Mouse (Mus musculus) MEL (cell line): ENCODE data around the gene Sema3f. TPM values are rescaled to one million over a fixed set of nuclear protein-coding genes. Genes with fewer than 3 reads are reported as not detected.

Experiments used
- DNase-seq: peaks from one replicate; pipeline ENCODE4 v3.0.0; 2011; ENCODE audit warnings: low read depth, low spot score
- H3K27ac ChIP-seq: 2 replicates; pipeline ENCODE4 v1.5.1; 2012; ENCODE audit warnings: low read depth, mild to moderate bottlenecking, control low read depth, low read length, moderate library complexity; ENCODE audit not compliant: control insufficient read depth
- H3K27me3 ChIP-seq, 2 experiments: fragments of 150-350 bp in 1 of 2; sonication (generic) in 1 of 2; 2 replicates each; pipeline ENCODE4 v1.6.1; 2012; ENCODE audit warnings: low read length in 2 of 2, mild to moderate bottlenecking in 2 of 2, improper control_type of control experiment in 1 of 2, moderate library complexity in 1 of 2; ENCODE audit not compliant: insufficient read depth in 2 of 2, control insufficient read depth in 1 of 2
- H3K36me3 ChIP-seq, 2 experiments: 2 replicates each; pipeline ENCODE4 v1.6.1; 2012 to 2014; ENCODE audit warnings: low read length in 2 of 2, improper control_type of control experiment in 1 of 2, inconsistent platforms in 1 of 2, mild to moderate bottlenecking in 1 of 2; ENCODE audit not compliant: insufficient read depth in 2 of 2, control insufficient read depth in 1 of 2
- H3K4me1 ChIP-seq, 2 experiments: fragments of 150-350 bp in 1 of 2; sonication (generic) in 1 of 2; 2 replicates each; pipeline ENCODE4 v1.6.1; 2012; ENCODE audit warnings: low read length in 2 of 2, improper control_type of control experiment in 1 of 2, mild to moderate bottlenecking in 1 of 2; ENCODE audit not compliant: insufficient read depth in 2 of 2, control insufficient read depth in 1 of 2
- H3K4me3 ChIP-seq, 2 experiments: fragments of 150-350 bp in 1 of 2; sonication (generic) in 1 of 2; 2 replicates each; pipeline ENCODE4 v1.5.1; 2012; ENCODE audit warnings: low read depth in 2 of 2, low read length in 2 of 2, mild to moderate bottlenecking in 2 of 2, moderate library complexity in 2 of 2, control low read depth in 1 of 2, improper control_type of control experiment in 1 of 2; ENCODE audit not compliant: control insufficient read depth in 1 of 2, insufficient read depth in 1 of 2
- H3K79me2 ChIP-seq: 2 replicates; pipeline ENCODE4 v1.6.1; 2012; ENCODE audit warnings: mild to moderate bottlenecking, low read length, moderate library complexity; ENCODE audit not compliant: control insufficient read depth, poor library complexity, insufficient read depth
- H3K9ac ChIP-seq: 2 replicates; pipeline ENCODE4 v1.6.1; 2012; ENCODE audit warnings: low read depth, mild to moderate bottlenecking, control low read depth, low read length, moderate library complexity; ENCODE audit not compliant: control insufficient read depth, poor library complexity, severe bottlenecking
- H3K9me3 ChIP-seq: fragments of 150-350 bp; sonication (generic); replicated peaks from 2 replicates; pipeline ENCODE4 v1.6.1; 2012; ENCODE audit warnings: mild to moderate bottlenecking, low read length, improper control_type of control experiment, moderate library complexity; ENCODE audit not compliant: insufficient read depth
- BHLHE40 ChIP-seq: IDR thresholded peaks from 2 replicates; pipeline ENCODE4 v1.6.1; 2012; ENCODE audit warnings: low read depth, mild to moderate bottlenecking, inconsistent platforms, low read length, improper control_type of control experiment, borderline replicate concordance
- ELF1 ChIP-seq: IDR thresholded peaks from 2 replicates; pipeline ENCODE4 v1.6.1; 2014; ENCODE audit warnings: low read depth, mild to moderate bottlenecking, inconsistent platforms, low read length, improper control_type of control experiment, moderate library complexity
- EP300 ChIP-seq, 2 experiments: IDR thresholded peaks; 2 replicates each; pipeline ENCODE4 v1.6.1; 2011; ENCODE audit warnings: improper control_type of control experiment in 2 of 2, low read length in 2 of 2, low read depth in 1 of 2, mild to moderate bottlenecking in 1 of 2
- GABPA ChIP-seq: IDR thresholded peaks from 2 replicates; pipeline ENCODE4 v1.6.1; 2012; ENCODE audit warnings: low read depth, mild to moderate bottlenecking, inconsistent platforms, low read length, improper control_type of control experiment, moderate library complexity
- JUND ChIP-seq: IDR thresholded peaks from 2 replicates; pipeline ENCODE4 v1.6.1; 2011; ENCODE audit warnings: low read depth, mild to moderate bottlenecking, improper control_type of control experiment, low read length
- MAX ChIP-seq: IDR thresholded peaks from 2 replicates; pipeline ENCODE4 v1.6.1; 2011; ENCODE audit warnings: low read length, improper control_type of control experiment
- MAZ ChIP-seq: IDR thresholded peaks from 2 replicates; pipeline ENCODE4 v1.6.1; 2012; ENCODE audit warnings: low read depth, mild to moderate bottlenecking, inconsistent platforms, low read length, improper control_type of control experiment
- MYC ChIP-seq: IDR thresholded peaks from 2 replicates; pipeline ENCODE4 v1.6.1; 2011; ENCODE audit warnings: low read depth, mild to moderate bottlenecking, low read length, improper control_type of control experiment, moderate library complexity
- NRF1 ChIP-seq: IDR thresholded peaks from 2 replicates; pipeline ENCODE4 v1.6.1; 2014; ENCODE audit warnings: low read depth, mild to moderate bottlenecking, inconsistent platforms, low read length, improper control_type of control experiment, moderate library complexity; ENCODE audit not compliant: poor library complexity, insufficient read depth, severe bottlenecking
- RAD21 ChIP-seq: IDR thresholded peaks from 2 replicates; pipeline ENCODE4 v1.6.1; 2011; ENCODE audit warnings: mild to moderate bottlenecking, low read depth, low read length, improper control_type of control experiment
- SIN3A ChIP-seq: IDR thresholded peaks from 2 replicates; pipeline ENCODE4 v1.6.1; 2012; ENCODE audit warnings: low read length, improper control_type of control experiment, inconsistent platforms
- SMC3 ChIP-seq: IDR thresholded peaks from 2 replicates; pipeline ENCODE4 v1.6.1; 2011; ENCODE audit warnings: low read depth, low read length, improper control_type of control experiment
- TBP ChIP-seq: IDR thresholded peaks from 2 replicates; pipeline ENCODE4 v1.8.0; 2011; ENCODE audit warnings: low read depth, low read length, improper control_type of control experiment
- TCF12 ChIP-seq: IDR thresholded peaks from 2 replicates; pipeline ENCODE4 v1.6.1; 2014; ENCODE audit warnings: low read depth, mild to moderate bottlenecking, inconsistent platforms, low read length, improper control_type of control experiment, moderate library complexity
- USF1 ChIP-seq: IDR thresholded peaks from 2 replicates; pipeline ENCODE4 v1.6.1; 2014; ENCODE audit warnings: low read depth, mild to moderate bottlenecking, inconsistent platforms, low read length, improper control_type of control experiment, moderate library complexity
- USF2 ChIP-seq, 2 experiments: IDR thresholded peaks; 2 replicates each; pipeline ENCODE4 v1.6.1; 2011 to 2012; ENCODE audit warnings: improper control_type of control experiment in 2 of 2, low read length in 2 of 2, borderline replicate concordance in 1 of 2, inconsistent platforms in 1 of 2, low read depth in 1 of 2, mild to moderate bottlenecking in 1 of 2; ENCODE audit not compliant: insufficient read depth in 1 of 2
- ZC3H11A ChIP-seq: IDR thresholded peaks from 2 replicates; pipeline ENCODE4 v1.6.1; 2012; ENCODE audit warnings: low read depth, mild to moderate bottlenecking, inconsistent platforms, low read length, improper control_type of control experiment
- ZMIZ1 ChIP-seq: IDR thresholded peaks from 2 replicates; pipeline ENCODE4 v1.6.1; 2012; ENCODE audit warnings: low read depth, mild to moderate bottlenecking, inconsistent platforms, low read length, improper control_type of control experiment, moderate library complexity
- ZNF384 ChIP-seq: IDR thresholded peaks from 2 replicates; pipeline ENCODE4 v1.6.1; 2012; ENCODE audit warnings: low read depth, mild to moderate bottlenecking, inconsistent platforms, low read length, improper control_type of control experiment
- polyA plus RNA-seq, 2 experiments: library from polyadenylated mRNA; stranded (reverse) in 1 of 2; unstranded in 1 of 2; fragments of >175 nt in 1 of 2; fragments of >200 nt in 1 of 2; gene quantifications; 2 replicates each; pipeline versions ENCODE4 v1.2.1 to v1.2.4; 2012; ENCODE audit warnings: low replicate concordance in 2 of 2, low read depth in 1 of 2; ENCODE audit not compliant: insufficient read length in 2 of 2, insufficient read depth in 1 of 2, missing spikeins in 1 of 2
- total RNA-seq: library from RNA; depleted of rRNA; stranded (reverse); fragments of 300-350 nt; gene quantifications from 2 replicates; pipeline ENCODE4 v1.2.3, GENCODE M21; 2012

The Sema3f gene
- total and polyA plus RNA-seq, 3 experiments: not detected

GRCm38 (mm10) chr9:107727041-107727440 is 16.8 kb upstream of the Sema3f start:
- Histone ChIP-seq H3K79me2 (no peaks in the 10 kb centered on the region), H3K36me3 (peaks cover 0 to 29% of the 10 kb centered on the region in 2 experiments; a peak in 2 of 4 replicates), H3K4me1 (peaks cover 24 to 44% of the 10 kb centered on the region in 2 experiments), H3K27ac (no peak overlapping the region), H3K9me3 (no peaks in the 10 kb centered on the region), H3K9ac (no peak overlapping the region), H3K4me3 (no peak overlapping the region), H3K27me3 (no peaks in the 10 kb centered on the region)
- DNase-seq: no peak
- TF ChIP-seq ZNF384: no peak
- TF ChIP-seq NRF1: no peak
- TF ChIP-seq MAZ: no peak
- no peak for TF ChIP-seq RAD21
- TF ChIP-seq SMC3: no peak
- TF ChIP-seq TBP: no peak
- no peak for TF ChIP-seq ELF1
- TF ChIP-seq GABPA: no peak
- TF ChIP-seq TCF12: no peak
- TF ChIP-seq EP300 (IDR thresholded peaks at IDR 0.05; ENCODE audit: low read depth in 1 of 2, low read length in 2 of 2): no peak
- TF ChIP-seq BHLHE40: no peak
- no peak for TF ChIP-seq MYC
- no peak for TF ChIP-seq SIN3A
- TF ChIP-seq JUND: no peak
- no peak for TF ChIP-seq ZMIZ1
- no peak for TF ChIP-seq ZC3H11A
- TF ChIP-seq USF1: no peak

DNA sequence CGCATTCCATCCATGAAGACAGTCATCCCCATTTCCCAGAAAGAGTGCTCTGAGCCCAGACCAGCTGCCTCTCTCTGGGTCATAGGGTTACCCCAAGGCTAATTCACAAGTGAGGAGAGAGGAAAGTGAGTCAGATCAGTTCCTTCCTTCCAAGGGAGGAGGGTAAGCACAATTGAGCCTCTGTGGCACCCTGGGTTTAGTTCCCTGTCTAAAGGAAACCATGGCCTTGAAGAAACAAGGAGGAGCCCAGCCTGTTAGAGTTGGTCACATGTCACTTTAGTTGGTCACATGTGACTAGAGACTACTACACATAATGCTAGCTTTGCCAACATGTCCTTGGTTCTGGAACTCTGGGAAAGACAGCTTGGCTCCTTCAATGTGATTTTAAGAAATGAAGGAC is 14.5 kb upstream of the Sema3f start:
- Histone ChIP-seq H3K4me1 (peaks cover 24 to 44% of the 10 kb centered on the region in 2 experiments), H3K9me3 (no peaks in the 10 kb centered on the region), H3K36me3 (peaks cover 0 to 29% of the 10 kb centered on the region in 2 experiments; a peak in 2 of 4 replicates), H3K9ac (no peak overlapping the region), H3K27ac (peak overlapping the region; percentile 17), H3K4me3 (no peak overlapping the region), H3K27me3 (peaks cover 0 to 2% of the 10 kb centered on the region in 2 experiments; a peak in 1 of 4 replicates), H3K79me2 (no peaks in the 10 kb centered on the region)
- TF ChIP-seq TBP: no peak
- TF ChIP-seq MAX: peak; percentile 78
- no peak for TF ChIP-seq GABPA
- TF ChIP-seq USF2 (IDR thresholded peaks at IDR 0.05; ENCODE audit: borderline replicate concordance in 1 of 2, insufficient read depth in 1 of 2, low read depth in 1 of 2, low read length in 2 of 2): peak in 1 of 2 experiments; percentile 38; a peak in 1 of 4 replicates
- peak; percentile 77 for TF ChIP-seq USF1
- DNase-seq: peak; percentile 49
